Mouse (Mus musculus) kidney, adult 8-10 months (tissue): Measurements from ENCODE around the gene Ferd3l.

Source experiments
- DNase-seq, 2 experiments: peaks; one replicate each; pipeline ENCODE4 v3.0.0; 2022

Ferd3l gene

GRCm38 (mm10) chr12:33965661-33966360 is 37.6 kb downstream of the Ferd3l start:
- DNase-seq: no peak

- no peak for DNase-seq
These were observed 38.5 kb downstream of the Ferd3l start for GRCm38 (mm10) chr12:33966490-33967415.

- DNase-seq: no peak
These were observed 39.3 kb downstream of the Ferd3l start for GRCm38 (mm10) chr12:33967514-33967913.

GRCm38 (mm10) chr12:33968041-33968897 is 40.0 kb downstream of the Ferd3l start:
- no peak for DNase-seq

- DNase-seq: no peak
These were observed 40.6 kb downstream of the Ferd3l start for GRCm38 (mm10) chr12:33968898-33969178.
